Mouse (Mus musculus) 3134 (cell line): ENCODE measurements around the gene Gm36176.

Experiments used
- DNase-seq: peaks from one replicate; pipeline ENCODE4 v3.0.0-alpha.2; 2011; ENCODE audit warnings: low spot score; ENCODE audit not compliant: insufficient read length; ENCODE audit errors: extremely low read depth

Gene Gm36176

DNA sequence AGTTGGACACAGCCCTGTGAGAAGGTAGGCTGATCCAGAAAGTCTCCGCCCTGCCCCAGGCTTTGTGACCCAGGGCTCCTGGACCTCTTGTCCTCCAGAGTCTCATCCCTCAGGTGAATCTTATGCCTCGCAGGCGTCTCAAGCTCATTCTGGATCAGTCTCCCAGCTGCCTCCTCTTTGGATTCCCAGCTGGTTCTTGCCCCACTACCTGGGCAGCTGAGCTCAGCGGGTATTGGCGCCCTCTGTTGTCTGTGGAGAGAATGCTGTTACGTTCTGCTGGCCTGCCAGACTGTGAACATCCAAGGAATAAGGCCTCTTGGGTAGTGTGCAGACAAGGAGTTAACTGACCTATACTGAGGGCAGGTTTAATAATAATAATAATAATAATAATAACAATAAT, 32.4 kb downstream of the Gm36176 start:
- DNase-seq, result no peak

DNA sequence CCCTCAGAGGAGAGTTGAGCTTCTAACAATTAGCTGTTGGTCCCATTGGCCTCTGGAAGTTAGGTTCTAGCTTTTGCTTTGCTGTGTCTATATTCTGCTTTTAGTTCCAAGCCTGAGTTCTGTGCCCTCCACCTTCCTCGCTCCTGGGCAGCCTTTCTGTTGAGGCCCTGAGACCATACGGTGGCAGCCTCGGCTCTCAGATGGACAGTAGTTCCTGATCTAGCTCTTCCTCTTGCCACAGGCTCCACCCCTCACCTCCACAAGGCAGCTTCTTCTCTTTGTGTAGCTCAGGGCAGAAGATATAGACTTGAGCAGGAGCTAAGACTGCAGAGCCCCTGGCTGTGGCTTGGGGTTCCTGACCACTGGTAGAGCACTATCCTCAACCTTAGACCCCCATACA, 33.7 kb downstream of the Gm36176 start:
- no peak for DNase-seq

GRCm38 (mm10) chr10:77882553-77882952, 36.0 kb downstream of the Gm36176 start:
- DNase-seq, result no peak

- DNase-seq, result no peak
These were observed 39.6 kb downstream of the Gm36176 start for GRCm38 (mm10) chr10:77886007-77886747.

DNA sequence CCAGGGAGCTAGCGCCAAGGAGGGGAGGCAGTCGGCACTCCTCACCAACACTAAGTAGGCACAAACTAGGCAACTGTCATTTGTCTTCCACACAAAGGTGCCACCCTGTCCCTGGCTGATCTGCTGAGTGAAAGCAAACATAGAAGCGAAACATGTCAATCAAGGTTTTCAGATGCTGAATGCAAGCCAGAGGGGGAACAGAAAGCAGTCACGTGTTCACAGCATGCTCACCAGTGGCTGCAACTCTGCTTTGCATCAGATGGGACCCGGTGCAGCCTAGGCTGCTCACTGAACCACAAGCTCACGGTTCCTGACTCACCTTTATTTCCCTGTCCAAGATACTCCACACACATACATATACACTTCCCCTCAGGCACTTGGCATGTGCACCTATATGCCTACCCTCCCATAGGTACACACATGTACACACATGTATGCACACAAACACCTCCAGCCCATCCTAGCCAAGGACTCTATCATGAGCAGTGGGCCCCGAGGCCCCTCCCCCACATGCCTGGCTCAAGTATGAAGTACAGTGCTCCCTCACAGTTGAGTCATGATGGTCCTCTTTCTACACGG, 44.5 kb downstream of the Gm36176 start:
- no peak for DNase-seq

GRCm38 (mm10) chr10:77895562-77895961, 49.0 kb downstream of the Gm36176 start:
- no peak for DNase-seq
